Mouse (Mus musculus): ENCODE data around the gene Cnppd1. TPM values are rescaled to one million over a fixed set of nuclear protein-coding genes. Genes with fewer than 3 reads are reported as not detected.

Cnppd1 gene
- polyA plus RNA-seq (2015; fragmentation: Nextera tagmentation; extraction: Ambion mirVana): 27.1 and 45.5 TPM in 2 replicates

GRCm38 (mm10) chr1:75142301-75143261 is at the start of gene Cnppd1, which contains the start of gene Retreg2:
Gene Cnppd1 (minus strand): TSS chr1:75142711.
Gene Retreg2 (plus strand): TSS chr1:75142778.

GRCm38 (mm10) chr1:75191622-75192402 is 49.3 kb upstream of the Cnppd1 start, which contains the start of the genes Ankzf1 and Atg9a:
Gene Ankzf1 (plus strand): TSS chr1:75192151.
Gene Atg9a (minus strand): TSS chr1:75192196.

DNA sequence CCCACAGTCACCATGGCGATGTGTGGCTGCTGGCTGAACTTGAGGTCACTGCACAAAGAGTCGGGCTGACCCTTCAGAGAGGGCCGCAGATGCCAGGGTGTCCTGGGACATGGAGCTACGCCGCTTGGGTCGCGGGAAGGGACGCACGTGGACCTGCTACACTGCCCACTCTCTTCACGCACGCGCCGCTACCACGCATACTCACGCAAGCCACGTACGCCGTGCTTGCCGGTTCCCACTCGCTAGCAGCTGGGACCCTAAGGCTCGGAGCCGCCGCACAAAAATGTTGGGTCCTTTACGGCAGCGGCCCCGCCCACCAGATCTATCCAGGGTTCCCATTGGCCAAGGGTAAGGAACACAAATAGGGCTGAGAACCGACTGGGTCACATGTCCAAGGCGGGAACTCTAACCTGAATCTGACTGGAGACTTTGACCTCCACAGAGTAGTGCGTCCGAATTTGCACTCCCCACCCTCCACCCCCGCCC is 37.6 kb upstream of the Cnppd1 start, which contains the start of gene Abcb6:
Gene Abcb6 (minus strand): TSS at position 288 of the 486 bp plus-strand sequence.

GRCm38 (mm10) chr1:75168472-75169464 is 26.3 kb upstream of the Cnppd1 start, which contains the start of gene Zfand2b:
Gene Zfand2b (plus strand): TSS chr1:75168646.

GRCm38 (mm10) chr1:75133421-75134207 is 8.9 kb downstream of the Cnppd1 start, which contains the start of gene Slc23a3:
Gene Slc23a3 (minus strand): TSS chr1:75133890.

DNA sequence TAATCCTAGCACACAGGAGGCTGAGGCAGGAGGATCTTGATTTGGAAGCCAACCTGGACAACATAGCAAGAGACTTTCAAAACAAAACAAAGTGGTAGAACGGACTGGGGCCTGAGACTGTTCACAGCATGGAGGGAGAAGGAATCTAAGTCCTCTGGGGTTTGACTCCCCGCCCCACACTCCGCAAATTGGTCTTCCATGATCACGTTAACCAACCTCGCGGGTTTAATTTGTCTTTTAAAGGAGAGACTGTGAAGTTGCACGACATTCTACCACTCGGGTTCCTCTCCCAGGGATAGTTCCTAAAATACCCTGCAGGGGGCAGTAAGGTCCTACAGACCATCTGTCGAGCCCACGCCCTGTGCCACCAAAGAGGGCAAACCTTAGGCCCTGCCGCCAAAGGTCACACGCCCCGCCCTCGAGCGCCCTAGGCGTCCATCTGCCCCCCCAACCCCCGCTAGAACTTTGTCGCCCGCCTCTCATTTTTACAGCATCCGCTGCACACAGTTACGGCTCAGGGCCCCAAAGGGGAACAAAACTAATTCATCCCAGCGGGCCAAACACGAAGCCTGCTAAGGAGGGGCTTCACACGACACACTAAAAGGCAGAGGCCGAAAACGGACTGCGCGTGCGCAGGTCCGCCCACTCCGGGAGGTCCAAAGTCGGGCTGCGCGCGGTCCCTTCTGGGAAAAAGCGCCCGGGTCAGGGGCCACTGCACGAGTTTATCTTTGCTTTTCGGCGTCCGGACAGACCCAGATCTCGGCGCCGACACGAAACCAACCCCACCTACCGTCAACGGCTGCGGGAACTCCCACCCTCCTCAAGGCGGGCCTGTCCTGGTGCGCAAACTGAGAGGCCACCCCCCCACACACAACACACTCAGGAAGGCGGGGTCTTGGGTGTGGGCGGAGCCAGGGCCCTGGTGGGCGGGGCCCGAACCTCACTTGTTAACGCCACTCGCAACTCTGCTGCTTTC is 17.9 kb downstream of the Cnppd1 start, which contains the start of gene Nhej1:
Gene Nhej1 (minus strand): TSS at position 855 of the 976 bp plus-strand sequence.

Other genes starting within 250 kb of the Cnppd1 start
- 1.1 and 2.3 TPM in 2 replicates for gene Cryba2, start 249.6 kb downstream of the Cnppd1 start, polyA plus RNA-seq (2015; fragmentation: Nextera tagmentation; extraction: Ambion mirVana)
- gene Cfap65, start 207.1 kb downstream of the Cnppd1 start, polyA plus RNA-seq (2015; fragmentation: Nextera tagmentation; extraction: Ambion mirVana): not detected in 2 replicates
- 0.14 and 0.22 TPM in 2 replicates for gene Ihh, start 191.0 kb downstream of the Cnppd1 start, polyA plus RNA-seq (2015; fragmentation: Nextera tagmentation; extraction: Ambion mirVana)
- 6.6 and 7.8 TPM in 2 replicates for gene Nhej1, start 17.5 kb downstream of the Cnppd1 start, polyA plus RNA-seq (2015; fragmentation: Nextera tagmentation; extraction: Ambion mirVana)
- 0.58 and 1.6 TPM in 2 replicates for gene Slc23a3, start 8.8 kb downstream of the Cnppd1 start, polyA plus RNA-seq (2015; fragmentation: Nextera tagmentation; extraction: Ambion mirVana)
- 61.8 and 69.4 TPM in 2 replicates for gene Retreg2, start 67 bp upstream of the Cnppd1 start, polyA plus RNA-seq (2015; fragmentation: Nextera tagmentation; extraction: Ambion mirVana)
- 41.2 and 47.4 TPM in 2 replicates for gene Zfand2b, start 25.9 kb upstream of the Cnppd1 start, polyA plus RNA-seq (2015; fragmentation: Nextera tagmentation; extraction: Ambion mirVana)
- gene Abcb6, start 37.7 kb upstream of the Cnppd1 start, polyA plus RNA-seq (2015; fragmentation: Nextera tagmentation; extraction: Ambion mirVana): 17.2 and 24.7 TPM in 2 replicates
- 11.5 and 19.9 TPM in 2 replicates for gene Ankzf1, start 49.4 kb upstream of the Cnppd1 start, polyA plus RNA-seq (2015; fragmentation: Nextera tagmentation; extraction: Ambion mirVana)
- 23.3 and 27.3 TPM in 2 replicates for gene Atg9a, start 49.5 kb upstream of the Cnppd1 start, polyA plus RNA-seq (2015; fragmentation: Nextera tagmentation; extraction: Ambion mirVana)
- gene Glb1l, start 68.1 kb upstream of the Cnppd1 start, polyA plus RNA-seq (2015; fragmentation: Nextera tagmentation; extraction: Ambion mirVana): 8.6 and 14.4 TPM in 2 replicates
- 65.9 and 90.8 TPM in 2 replicates for gene Stk16, start 68.1 kb upstream of the Cnppd1 start, polyA plus RNA-seq (2015; fragmentation: Nextera tagmentation; extraction: Ambion mirVana)
- gene Tuba4a, start 77.2 kb upstream of the Cnppd1 start, polyA plus RNA-seq (2015; fragmentation: Nextera tagmentation; extraction: Ambion mirVana): 20.2 and 27.9 TPM in 2 replicates
- gene A630095N17Rik, start 89.4 kb upstream of the Cnppd1 start, polyA plus RNA-seq (2015; fragmentation: Nextera tagmentation; extraction: Ambion mirVana): not detected in 2 replicates
- 21.8 and 24.0 TPM in 2 replicates for gene Dnajb2, start 93.7 kb upstream of the Cnppd1 start, polyA plus RNA-seq (2015; fragmentation: Nextera tagmentation; extraction: Ambion mirVana)
- 33.3 and 44.0 TPM in 2 replicates for gene Ptprn, start 121.8 kb upstream of the Cnppd1 start, polyA plus RNA-seq (2015; fragmentation: Nextera tagmentation; extraction: Ambion mirVana)
- gene Resp18, start 135.7 kb upstream of the Cnppd1 start, polyA plus RNA-seq (2015; fragmentation: Nextera tagmentation; extraction: Ambion mirVana): 153 and 191 TPM in 2 replicates
- gene Dnpep, start 175.3 kb upstream of the Cnppd1 start, polyA plus RNA-seq (2015; fragmentation: Nextera tagmentation; extraction: Ambion mirVana): 133 and 170 TPM in 2 replicates
- gene Des, start 217.6 kb upstream of the Cnppd1 start, polyA plus RNA-seq (2015; fragmentation: Nextera tagmentation; extraction: Ambion mirVana): 22.3 and 29.9 TPM in 2 replicates
- 37.1 and 42.3 TPM in 2 replicates for gene Speg, start 232.6 kb upstream of the Cnppd1 start, polyA plus RNA-seq (2015; fragmentation: Nextera tagmentation; extraction: Ambion mirVana)

Data from adrenal gland, postnatal 0 days (tissue).